Comparison of ENCODE assay signal across 21 mouse cellular contexts in genomic region chr3:31019793-31020447, GRCm38 (mm10). TPM values are rescaled to one million over a fixed set of nuclear protein-coding genes. Genes with fewer than 3 reads are reported as not detected.
DNase-seq lines count a peak whose midpoint lies in the region; ATAC-seq and TF ChIP-seq lines count a peak whose summit lies in the region.
"Had no signal": no experiment of that assay in that cellular context is flagged by ENCODE, and none has a peak within 500 bp of the region (broad histone marks: within the 10 kb centered on the region; RNA-seq: fewer than 3 reads in every experiment).

No protein-coding gene starts in this region.

- peak; percentile 16 for TF ChIP-seq CTCF in layer of hippocampus, adult 2 months (conservative IDR thresholded peaks at IDR 0.05)
- no peak for TF ChIP-seq CTCF in intestine, postnatal 0 days (IDR thresholded peaks at IDR 0.05; ENCODE audit: low read depth)

- in situ Hi-C loops in ES-E14 (cut with MboI; ENCODE audit: low sequenced_read_pairs in 2 of 2, unreplicated experiment in 2 of 2), result no loop called here

- no peak overlapping the region for H3K27ac ChIP-seq in layer of hippocampus, adult 2 months
- peak overlapping the region; percentile 71; the same call in 1 of the 2 replicates for H3K27ac ChIP-seq in ES-E14 (ENCODE audit: insufficient read depth, low read depth, low read length, poor library complexity, severe bottlenecking)
- no peak overlapping the region for H3K27ac ChIP-seq in intestine, postnatal 0 days (ENCODE audit: low read depth, low read length)
- no peak overlapping the region for H3K27ac ChIP-seq in heart, embryonic 10.5 days
- H3K27ac ChIP-seq: forebrain, embryonic 10.5 days; forebrain, embryonic 13.5 days; heart, adult 2 months; hindbrain, embryonic 12.5 days; hindbrain, embryonic 15.5 days had no signal

- H3K27me3 ChIP-seq in intestine, postnatal 0 days (replicated peaks; ENCODE audit: control insufficient read depth, insufficient read depth, low read length), result no peaks in the 10 kb centered on the region
- no peaks in the 10 kb centered on the region for H3K27me3 ChIP-seq in heart, embryonic 10.5 days (ENCODE audit: insufficient read depth, poor library complexity, severe bottlenecking)
- H3K27me3 ChIP-seq: forebrain, embryonic 13.5 days; hindbrain, embryonic 12.5 days; hindbrain, embryonic 15.5 days had no signal

- no peak for ATAC-seq in intestine, postnatal 0 days
- ATAC-seq: CD4-positive, CD25-positive, alpha-beta regulatory T cell, adult 4 months; forebrain, embryonic 13.5 days; forebrain, embryonic 16.5 days had no signal

- WGBS in intestine, postnatal 0 days, result 96% methylated on average over 5 of the region's 5 CpGs
- WGBS in heart, embryonic 10.5 days, result 87% methylated on average over 5 of the region's 5 CpGs

- H3K4me1 ChIP-seq in ES-E14 (ENCODE audit: control insufficient read depth in 2 of 2, insufficient read depth in 2 of 2, low read length in 2 of 2, poor library complexity in 1 of 2), result peaks cover 19% of the 10 kb centered on the region in 2 experiments
- peaks cover 11% of the 10 kb centered on the region; the same call in 1 of the 2 replicates for H3K4me1 ChIP-seq in intestine, postnatal 0 days (replicated peaks; ENCODE audit: control insufficient read depth, insufficient read depth, low read length)
- peaks cover 41% of the 10 kb centered on the region for H3K4me1 ChIP-seq in heart, embryonic 10.5 days

- no peak overlapping the region for H3K4me3 ChIP-seq in layer of hippocampus, adult 2 months
- H3K4me3 ChIP-seq in ES-E14 (ENCODE audit: insufficient read depth in 1 of 2, low read depth in 1 of 2, low read length in 2 of 2, poor library complexity in 1 of 2, severe bottlenecking in 1 of 2), result no peak overlapping the region
- H3K4me3 ChIP-seq in intestine, postnatal 0 days (ENCODE audit: low read depth, low read length), result no peak overlapping the region
- no peak overlapping the region for H3K4me3 ChIP-seq in heart, embryonic 10.5 days
- H3K4me3 ChIP-seq: forebrain, embryonic 10.5 days; forebrain, embryonic 13.5 days; heart, adult 2 months; hindbrain, embryonic 12.5 days; hindbrain, embryonic 15.5 days had no signal

- peaks cover 11% of the 10 kb centered on the region; the same call in 1 of the 2 replicates for H3K36me3 ChIP-seq in ES-E14 (ENCODE audit: control insufficient read depth, insufficient read depth, low read length, poor library complexity, severe bottlenecking)
- H3K36me3 ChIP-seq in intestine, postnatal 0 days (ENCODE audit: control insufficient read depth, insufficient read depth), result peaks cover 4% of the 10 kb centered on the region; the same call in 1 of the 2 replicates
- peaks cover 11% of the 10 kb centered on the region for H3K36me3 ChIP-seq in heart, embryonic 10.5 days
- H3K36me3 ChIP-seq: hindbrain, embryonic 15.5 days had no signal

- H3K9me3 ChIP-seq in ES-E14 (ENCODE audit: control insufficient read depth, insufficient read depth, low read depth, low read length), result no peaks in the 10 kb centered on the region
- H3K9me3 ChIP-seq in intestine, postnatal 0 days (ENCODE audit: control insufficient read depth), result no peaks in the 10 kb centered on the region
- H3K9me3 ChIP-seq in heart, embryonic 10.5 days, result no peaks in the 10 kb centered on the region
- H3K9me3 ChIP-seq: forebrain, embryonic 10.5 days; forebrain, embryonic 13.5 days; hindbrain, embryonic 12.5 days; hindbrain, embryonic 15.5 days had no signal

- DNase-seq in layer of hippocampus, adult 2 months (ENCODE audit: low spot score in 2 of 2), result no peak
- no peak for DNase-seq in layer of hippocampus, adult 9-10 months (ENCODE audit: low spot score)
- no peak for DNase-seq in ES-E14 (ENCODE audit: low read depth, low spot score)
- peak; percentile 56 for DNase-seq in ZHBTc4 (ENCODE audit: low read depth, low spot score)
- no peak for DNase-seq in heart, embryonic 10.5 days (ENCODE audit: low spot score)
- DNase-seq: adrenal gland, adult 8-10 months; adrenal gland, postnatal 25 days; cerebellum, adult 11-12 months; cerebellum, adult 8-10 months; gastrocnemius, postnatal 25 days; heart, adult 2 months; kidney, adult 11 months; kidney, adult 9 months had no signal

- no peak overlapping the region for H3K4me2 ChIP-seq in intestine, postnatal 0 days (replicated peaks; ENCODE audit: low read depth)
- H3K4me2 ChIP-seq: forebrain, embryonic 13.5 days; heart, embryonic 11.5 days; hindbrain, embryonic 12.5 days; hindbrain, embryonic 15.5 days had no signal

- H3K9ac ChIP-seq in ES-E14 (ENCODE audit: insufficient read depth, low read depth, low read length, poor library complexity, severe bottlenecking), result no peak overlapping the region
- no peak overlapping the region for H3K9ac ChIP-seq in intestine, postnatal 0 days (ENCODE audit: low read depth, low read length)
- H3K9ac ChIP-seq: forebrain, embryonic 13.5 days; hindbrain, embryonic 12.5 days; hindbrain, embryonic 15.5 days had no signal

TF ChIP-seq in ES-E14, 5 proteins besides CTCF, POLR2A, EP300 and RAD21:
- TF ChIP-seq ZC3H11A (IDR thresholded peaks at IDR 0.05; ENCODE audit: borderline replicate concordance, low read depth, low read length) (no peak), ZNF384 (IDR thresholded peaks at IDR 0.05; ENCODE audit: low read depth, low read length) (peak; percentile 57; the same call in 1 of the 2 replicates)

RNA-seq across cellular contexts. Expression of gene Prkci, which starts 24.4 kb away (rescaled TPM):
- total RNA-seq in layer of hippocampus, adult 2 months (2021), result 10 to 100 TPM; 60.9 to 65.0 TPM
- total RNA-seq in ES-E14 (2012; rRNA removed), result 95.2 and 107 TPM in 2 replicates
- 14.0 and 14.5 TPM in 2 replicates for polyA plus RNA-seq in intestine, postnatal 0 days (2015; fragmentation: Nextera tagmentation; extraction: Ambion mirVana)
- polyA plus RNA-seq in heart, embryonic 10.5 days (2016; fragmentation: Nextera tagmentation; extraction: Ambion mirVana), result 23.2 and 32.7 TPM in 2 replicates

RNA-seq across cellular contexts. Expression of gene Phc3, which starts 50.7 kb away (rescaled TPM):
- 10 to 100 TPM; 43.2 to 45.7 TPM for total RNA-seq in layer of hippocampus, adult 2 months (2021)
- 7.1 and 7.9 TPM in 2 replicates for total RNA-seq in ES-E14 (2012; rRNA removed)
- 3.5 and 3.8 TPM in 2 replicates for polyA plus RNA-seq in intestine, postnatal 0 days (2015; fragmentation: Nextera tagmentation; extraction: Ambion mirVana)
- polyA plus RNA-seq in heart, embryonic 10.5 days (2016; fragmentation: Nextera tagmentation; extraction: Ambion mirVana), result 4.7 and 5.3 TPM in 2 replicates
